Mouse (Mus musculus): Measurements from ENCODE around the gene Cfap46. TPM values are rescaled to one million over a fixed set of nuclear protein-coding genes. Genes with fewer than 3 reads are reported as not detected.
A peak's percentile ranks its signal among the peaks of the same experiment; 100 is the strongest.

The Cfap46 gene
- polyA plus RNA-seq, 1 experiment from 2014 or later, result 0.50 TPM

- ATAC-seq (ENCODE audit: insufficient read depth, low FRiP score, low TSS enrichment), result no peak
Measured at GRCm38 (mm10) chr7:139633393-139633792, 50.2 kb downstream of the Cfap46 start.

GRCm38 (mm10) chr7:139625156-139625555, 58.5 kb downstream of the Cfap46 start:
- Histone ChIP-seq H3K4me2 (ENCODE audit: low read depth) (no peak overlapping the region), H3K27me3 (ENCODE audit: control insufficient read depth, insufficient read depth, low read length) (no peaks in the 10 kb centered on the region), H3K9ac (ENCODE audit: low read length) (no peak overlapping the region), H3K27ac (ENCODE audit: low read depth, low read length) (no peak overlapping the region), H3K4me1 (ENCODE audit: control insufficient read depth, insufficient read depth, low read length) (no peaks in the 10 kb centered on the region), H3K4me3 (ENCODE audit: low read depth, low read length) (no peak overlapping the region), H3K9me3 (ENCODE audit: control insufficient read depth, low read length) (no peaks in the 10 kb centered on the region), H3K36me3 (ENCODE audit: control insufficient read depth, insufficient read depth, low read length) (no peaks in the 10 kb centered on the region)
- no peak for DNase-seq (ENCODE audit: low spot score)
- ATAC-seq (ENCODE audit: insufficient read depth, low FRiP score, low TSS enrichment), result no peak
- WGBS, result 87% methylated on average over 9 of the region's 9 CpGs

More at GRCm38 (mm10) chr7:139633393-139633792, 50.2 kb downstream of the Cfap46 start:
- H3K4me1 ChIP-seq (ENCODE audit: control insufficient read depth, insufficient read depth, low read length), result no peaks in the 10 kb centered on the region
- H3K4me2 ChIP-seq (ENCODE audit: low read depth), result no peak overlapping the region
- no peak for DNase-seq (ENCODE audit: low spot score)
- H3K9ac ChIP-seq (ENCODE audit: low read length), result no peak overlapping the region
- 78% methylated on average over 2 of the region's 2 CpGs for WGBS
- H3K27me3 ChIP-seq (ENCODE audit: control insufficient read depth, insufficient read depth, low read length), result no peaks in the 10 kb centered on the region
- H3K27ac ChIP-seq (ENCODE audit: low read depth, low read length), result no peak overlapping the region
- no peaks in the 10 kb centered on the region for H3K9me3 ChIP-seq (ENCODE audit: control insufficient read depth, low read length)
- no peaks in the 10 kb centered on the region for H3K36me3 ChIP-seq (ENCODE audit: control insufficient read depth, insufficient read depth, low read length)
- H3K4me3 ChIP-seq (ENCODE audit: low read depth, low read length), result no peak overlapping the region

GRCm38 (mm10) chr7:139622568-139622967, 61.0 kb downstream of the Cfap46 start:
- ATAC-seq (ENCODE audit: insufficient read depth, low FRiP score, low TSS enrichment) (no peak), DNase-seq (ENCODE audit: low spot score) (no peak)
- Histone ChIP-seq H3K4me3 (ENCODE audit: low read depth, low read length) (no peak overlapping the region), H3K4me1 (ENCODE audit: control insufficient read depth, insufficient read depth, low read length) (no peaks in the 10 kb centered on the region), H3K9me3 (ENCODE audit: control insufficient read depth, low read length) (no peaks in the 10 kb centered on the region), H3K4me2 (ENCODE audit: low read depth) (no peak overlapping the region), H3K36me3 (ENCODE audit: control insufficient read depth, insufficient read depth, low read length) (no peaks in the 10 kb centered on the region), H3K27me3 (ENCODE audit: control insufficient read depth, insufficient read depth, low read length) (no peaks in the 10 kb centered on the region), H3K27ac (ENCODE audit: low read depth, low read length) (no peak overlapping the region), H3K9ac (ENCODE audit: low read length) (no peak overlapping the region)
- WGBS, result 88% methylated on average over 13 of the region's 13 CpGs

- Histone ChIP-seq H3K4me3 (ENCODE audit: low read depth, low read length) (no peak overlapping the region), H3K27me3 (ENCODE audit: control insufficient read depth, insufficient read depth, low read length) (no peaks in the 10 kb centered on the region), H3K9me3 (ENCODE audit: control insufficient read depth, low read length) (no peaks in the 10 kb centered on the region), H3K4me2 (ENCODE audit: low read depth) (no peak overlapping the region), H3K36me3 (ENCODE audit: control insufficient read depth, insufficient read depth, low read length) (no peaks in the 10 kb centered on the region), H3K9ac (ENCODE audit: low read length) (no peak overlapping the region), H3K27ac (ENCODE audit: low read depth, low read length) (no peak overlapping the region), H3K4me1 (ENCODE audit: control insufficient read depth, insufficient read depth, low read length) (no peaks in the 10 kb centered on the region)
- DNase-seq (ENCODE audit: low spot score), result peak; percentile 80
- peak; percentile 31 for ATAC-seq (ENCODE audit: insufficient read depth, low FRiP score, low TSS enrichment)
- 59% methylated on average over 12 of the region's 12 CpGs for WGBS
Measured at GRCm38 (mm10) chr7:139615767-139616766, 67.5 kb downstream of the Cfap46 start.

GRCm38 (mm10) chr7:139610328-139610727, 73.3 kb downstream of the Cfap46 start:
- Histone ChIP-seq H3K9ac (ENCODE audit: low read length) (no peak overlapping the region), H3K4me1 (ENCODE audit: control insufficient read depth, insufficient read depth, low read length) (no peaks in the 10 kb centered on the region), H3K9me3 (ENCODE audit: control insufficient read depth, low read length) (no peaks in the 10 kb centered on the region), H3K4me3 (ENCODE audit: low read depth, low read length) (no peak overlapping the region), H3K27me3 (ENCODE audit: control insufficient read depth, insufficient read depth, low read length) (no peaks in the 10 kb centered on the region), H3K27ac (ENCODE audit: low read depth, low read length) (no peak overlapping the region), H3K4me2 (ENCODE audit: low read depth) (no peak overlapping the region), H3K36me3 (ENCODE audit: control insufficient read depth, insufficient read depth, low read length) (no peaks in the 10 kb centered on the region)
- no peak for DNase-seq (ENCODE audit: low spot score)
- no peak for ATAC-seq (ENCODE audit: insufficient read depth, low FRiP score, low TSS enrichment)
- 93% methylated on average over 2 of the region's 2 CpGs for WGBS

GRCm38 (mm10) chr7:139595862-139596261, 87.8 kb downstream of the Cfap46 start:
- H3K4me3 ChIP-seq (ENCODE audit: low read depth, low read length), result no peak overlapping the region
- 67% methylated on average over 6 of the region's 6 CpGs for WGBS
- no peak overlapping the region for H3K9ac ChIP-seq (ENCODE audit: low read length)
- H3K4me2 ChIP-seq (ENCODE audit: low read depth), result no peak overlapping the region
- H3K27me3 ChIP-seq (ENCODE audit: control insufficient read depth, insufficient read depth, low read length), result no peaks in the 10 kb centered on the region
- ATAC-seq (ENCODE audit: insufficient read depth, low FRiP score, low TSS enrichment) (no peak), DNase-seq (ENCODE audit: low spot score) (no peak)
- H3K4me1 ChIP-seq (ENCODE audit: control insufficient read depth, insufficient read depth, low read length), result no peaks in the 10 kb centered on the region
- H3K36me3 ChIP-seq (ENCODE audit: control insufficient read depth, insufficient read depth, low read length), result no peaks in the 10 kb centered on the region
- no peak overlapping the region for H3K27ac ChIP-seq (ENCODE audit: low read depth, low read length)
- H3K9me3 ChIP-seq (ENCODE audit: control insufficient read depth, low read length), result no peaks in the 10 kb centered on the region

GRCm38 (mm10) chr7:139595311-139595710, 88.3 kb downstream of the Cfap46 start:
- no peak overlapping the region for H3K4me3 ChIP-seq (ENCODE audit: low read depth, low read length)
- no peaks in the 10 kb centered on the region for H3K27me3 ChIP-seq (ENCODE audit: control insufficient read depth, insufficient read depth, low read length)
- WGBS, result 76% methylated on average over 6 of the region's 6 CpGs
- H3K4me1 ChIP-seq (ENCODE audit: control insufficient read depth, insufficient read depth, low read length), result no peaks in the 10 kb centered on the region
- no peaks in the 10 kb centered on the region for H3K9me3 ChIP-seq (ENCODE audit: control insufficient read depth, low read length)
- no peak overlapping the region for H3K9ac ChIP-seq (ENCODE audit: low read length)
- no peak for ATAC-seq (ENCODE audit: insufficient read depth, low FRiP score, low TSS enrichment)
- H3K4me2 ChIP-seq (ENCODE audit: low read depth), result no peak overlapping the region
- H3K36me3 ChIP-seq (ENCODE audit: control insufficient read depth, insufficient read depth, low read length), result no peaks in the 10 kb centered on the region
- no peak for DNase-seq (ENCODE audit: low spot score)
- H3K27ac ChIP-seq (ENCODE audit: low read depth, low read length), result no peak overlapping the region

- no peak overlapping the region for H3K9ac ChIP-seq (ENCODE audit: low read length)
- WGBS, result 92% methylated on average over 5 of the region's 5 CpGs
- DNase-seq (ENCODE audit: low spot score), result no peak
- H3K9me3 ChIP-seq (ENCODE audit: control insufficient read depth, low read length), result no peaks in the 10 kb centered on the region
- no peaks in the 10 kb centered on the region for H3K36me3 ChIP-seq (ENCODE audit: control insufficient read depth, insufficient read depth, low read length)
- peaks cover 32% of the 10 kb centered on the region for H3K27me3 ChIP-seq (ENCODE audit: control insufficient read depth, insufficient read depth, low read length)
- no peak overlapping the region for H3K27ac ChIP-seq (ENCODE audit: low read depth, low read length)
- H3K4me2 ChIP-seq (ENCODE audit: low read depth), result no peak overlapping the region
- H3K4me1 ChIP-seq (ENCODE audit: control insufficient read depth, insufficient read depth, low read length), result no peaks in the 10 kb centered on the region
- ATAC-seq (ENCODE audit: insufficient read depth, low FRiP score, low TSS enrichment), result no peak
- H3K4me3 ChIP-seq (ENCODE audit: low read depth, low read length), result no peak overlapping the region
Measured at GRCm38 (mm10) chr7:139591311-139591710, 92.3 kb downstream of the Cfap46 start.

GRCm38 (mm10) chr7:139590302-139590701, 93.3 kb downstream of the Cfap46 start:
- Histone ChIP-seq H3K27me3 (ENCODE audit: control insufficient read depth, insufficient read depth, low read length) (peaks cover 42% of the 10 kb centered on the region), H3K9ac (ENCODE audit: low read length) (no peak overlapping the region), H3K4me1 (ENCODE audit: control insufficient read depth, insufficient read depth, low read length) (no peaks in the 10 kb centered on the region), H3K9me3 (ENCODE audit: control insufficient read depth, low read length) (no peaks in the 10 kb centered on the region), H3K4me3 (ENCODE audit: low read depth, low read length) (no peak overlapping the region), H3K27ac (ENCODE audit: low read depth, low read length) (no peak overlapping the region), H3K36me3 (ENCODE audit: control insufficient read depth, insufficient read depth, low read length) (no peaks in the 10 kb centered on the region), H3K4me2 (ENCODE audit: low read depth) (no peak overlapping the region)
- ATAC-seq (ENCODE audit: insufficient read depth, low FRiP score, low TSS enrichment) (no peak), DNase-seq (ENCODE audit: low spot score) (peak; percentile 46)
- 36% methylated on average over 3 of the region's 3 CpGs for WGBS

Data from neural tube, embryonic 11.5 days (tissue).